Mouse (Mus musculus): ENCODE results near the gene Rab15. TPM values are rescaled to one million over a fixed set of nuclear protein-coding genes. Genes with fewer than 3 reads are reported as not detected.

The Rab15 gene
- total and polyA plus RNA-seq, 3 experiments: 2.7 to 22.7 TPM; not detected in 1

DNA sequence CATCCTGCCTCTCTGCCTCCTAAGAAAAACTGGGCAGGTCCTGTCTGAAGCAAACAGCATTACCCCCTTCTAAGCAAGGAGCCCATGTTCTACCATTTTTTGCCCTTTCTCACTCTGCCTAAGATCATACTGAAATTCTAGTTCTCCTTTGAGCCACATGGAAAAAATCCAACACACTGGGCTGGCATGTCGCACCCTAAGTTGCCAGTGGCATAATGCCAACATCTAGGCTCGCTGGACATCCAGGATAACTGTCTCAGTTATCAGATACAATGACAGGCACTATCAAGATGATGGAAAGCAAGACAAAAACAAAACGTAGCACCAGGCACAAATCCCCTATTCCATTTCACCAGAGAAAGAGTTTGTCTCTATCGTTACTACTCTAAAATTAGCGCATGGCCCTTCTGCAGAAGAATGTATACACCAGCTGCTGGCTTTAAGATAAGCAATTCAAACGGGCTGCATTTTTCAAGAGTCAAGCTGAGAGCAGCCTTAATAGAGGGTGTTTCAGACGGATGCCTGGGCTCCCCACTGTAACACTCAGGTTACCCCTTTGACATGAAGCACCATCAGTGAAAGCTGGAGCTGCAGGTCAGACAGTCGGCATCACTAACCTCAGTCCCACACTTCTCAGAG is 32.1 kb downstream of the Rab15 start:
- TF ChIP-seq POLR2AphosphoS2 (IDR thresholded peaks at IDR 0.05; ENCODE audit: low read length) (no peak), NRF1 (IDR thresholded peaks at IDR 0.05; ENCODE audit: insufficient read depth, low read depth, low read length, poor library complexity, severe bottlenecking) (no peak), ETS1 (IDR thresholded peaks at IDR 0.05; ENCODE audit: low read depth, low read length) (peak; percentile 66), USF2 (IDR thresholded peaks at IDR 0.05; ENCODE audit: borderline replicate concordance in 1 of 2, insufficient read depth in 1 of 2, low read depth in 1 of 2, low read length in 2 of 2) (no peak), TCF12 (IDR thresholded peaks at IDR 0.05; ENCODE audit: low read depth, low read length) (peak; percentile 56), CHD1 (IDR thresholded peaks at IDR 0.05; ENCODE audit: low read depth, low read length) (no peak), SIN3A (IDR thresholded peaks at IDR 0.05; ENCODE audit: low read length) (peak; percentile 50), E2F4 (IDR thresholded peaks at IDR 0.05; ENCODE audit: borderline replicate concordance, low read depth, low read length) (no peak), ZKSCAN1 (IDR thresholded peaks at IDR 0.05; ENCODE audit: low read depth, low read length) (no peak), GATA1 (IDR thresholded peaks at IDR 0.05; ENCODE audit: low read depth, low read length) (peak; percentile 70), EP300 (IDR thresholded peaks at IDR 0.05; ENCODE audit: low read depth in 1 of 2, low read length in 2 of 2) (peak; percentile 25 to 56; a peak in 1 of 4 replicates), MAX (IDR thresholded peaks at IDR 0.05; ENCODE audit: low read length) (no peak), RCOR1 (IDR thresholded peaks at IDR 0.05; ENCODE audit: low read depth, low read length) (no peak), TAL1 (IDR thresholded peaks at IDR 0.05; ENCODE audit: low read length) (peak; percentile 54), MXI1 (IDR thresholded peaks at IDR 0.05; ENCODE audit: low read depth, low read length) (peak; percentile 51; the same call in 1 of the 2 replicates), CTCF (IDR thresholded peaks at IDR 0.05 in 2 of 3, conservative IDR thresholded peaks at IDR 0.05 in 1 of 3; ENCODE audit: control insufficient read depth in 1 of 3, insufficient read depth in 1 of 3, low read depth in 2 of 3, low read length in 3 of 3, poor library complexity in 1 of 3, severe bottlenecking in 1 of 3) (no peak)
- Histone ChIP-seq H3K36me3 (ENCODE audit: control insufficient read depth in 1 of 2, insufficient read depth in 2 of 2, low read length in 2 of 2) (no peaks in the 10 kb centered on the region; a peak in 1 of 4 replicates), H3K79me2 (ENCODE audit: control insufficient read depth, insufficient read depth, low read length, poor library complexity) (no peaks in the 10 kb centered on the region), H3K9ac (ENCODE audit: control insufficient read depth, low read depth, low read length, poor library complexity, severe bottlenecking) (no peak overlapping the region), H3K4me3 (ENCODE audit: control insufficient read depth in 1 of 2, insufficient read depth in 1 of 2, low read depth in 2 of 2, low read length in 2 of 2) (no peak overlapping the region), H3K27ac (ENCODE audit: control insufficient read depth, low read depth, low read length) (no peak overlapping the region), H3K9me3 (replicated peaks; ENCODE audit: insufficient read depth, low read length) (no peaks in the 10 kb centered on the region), H3K27me3 (ENCODE audit: control insufficient read depth in 1 of 2, insufficient read depth in 2 of 2, low read length in 2 of 2) (0 out of 4 replicates have a peak, but pooled peaks cover 0 to 2% of the 10 kb centered on the region in 2 experiments), H3K4me1 (ENCODE audit: control insufficient read depth in 1 of 2, insufficient read depth in 2 of 2, low read length in 2 of 2) (peaks cover 2 to 10% of the 10 kb centered on the region in 2 experiments)
- peak; percentile 67 for DNase-seq (ENCODE audit: low read depth, low spot score)

DNA sequence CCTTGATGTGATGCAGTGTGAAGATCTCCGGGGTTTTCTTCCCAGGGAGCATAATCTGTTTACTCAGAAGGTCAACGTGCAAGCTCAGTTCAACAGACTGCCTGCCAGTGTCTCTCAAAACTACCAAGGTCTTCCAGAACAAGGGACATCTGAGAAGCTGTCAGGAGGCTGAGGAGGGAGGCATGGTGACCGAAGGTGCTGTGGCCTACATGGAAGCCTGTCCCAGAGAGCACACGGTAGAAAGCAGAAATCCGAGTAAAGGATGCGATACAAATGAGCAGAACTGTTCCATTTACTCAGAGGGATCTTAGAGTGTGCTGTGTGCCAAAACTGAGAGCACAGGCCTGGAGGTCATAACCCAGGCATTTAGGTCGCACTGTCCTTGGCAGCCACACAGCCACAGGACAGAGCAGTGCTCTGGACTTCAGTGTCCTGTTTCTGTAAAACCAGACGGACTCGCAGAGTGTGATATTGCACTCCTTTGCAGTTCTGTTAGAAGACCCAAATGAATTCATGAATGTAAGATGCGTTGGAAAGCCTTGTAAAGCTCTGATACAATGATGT is 38.6 kb downstream of the Rab15 start:
- H3K27ac ChIP-seq (ENCODE audit: control insufficient read depth, low read depth, low read length): no peak overlapping the region
- TF ChIP-seq POLR2AphosphoS5 (IDR thresholded peaks at IDR 0.05; ENCODE audit: borderline replicate concordance, low read depth, low read length): no peak
- no peak for TF ChIP-seq HCFC1 (IDR thresholded peaks at IDR 0.05; ENCODE audit: low read depth, low read length)
- TF ChIP-seq USF1 (IDR thresholded peaks at IDR 0.05; ENCODE audit: low read depth, low read length): no peak
- no peak for TF ChIP-seq NRF1 (IDR thresholded peaks at IDR 0.05; ENCODE audit: insufficient read depth, low read depth, low read length, poor library complexity, severe bottlenecking)
- no peak for TF ChIP-seq CHD2 (IDR thresholded peaks at IDR 0.05; ENCODE audit: low read length)
- no peak for TF ChIP-seq ELF1 (IDR thresholded peaks at IDR 0.05; ENCODE audit: low read depth, low read length)
- no peak for TF ChIP-seq BHLHE40 (IDR thresholded peaks at IDR 0.05; ENCODE audit: borderline replicate concordance, low read depth, low read length)
- TF ChIP-seq SIN3A (IDR thresholded peaks at IDR 0.05; ENCODE audit: low read length): no peak
- no peak for TF ChIP-seq CHD1 (IDR thresholded peaks at IDR 0.05; ENCODE audit: low read depth, low read length)
- TF ChIP-seq POLR2A (IDR thresholded peaks at IDR 0.05; ENCODE audit: control insufficient read depth in 1 of 2, insufficient read depth in 1 of 2, low read depth in 1 of 2, low read length in 2 of 2, poor library complexity in 1 of 2): no peak
- no peak for TF ChIP-seq GABPA (IDR thresholded peaks at IDR 0.05; ENCODE audit: low read depth, low read length)
- no peak for TF ChIP-seq POLR2AphosphoS2 (IDR thresholded peaks at IDR 0.05; ENCODE audit: low read length)
- TF ChIP-seq ZKSCAN1 (IDR thresholded peaks at IDR 0.05; ENCODE audit: low read depth, low read length): no peak
- no peak for TF ChIP-seq MAX (IDR thresholded peaks at IDR 0.05; ENCODE audit: low read length)
- no peak for TF ChIP-seq RAD21 (IDR thresholded peaks at IDR 0.05; ENCODE audit: low read depth, low read length)
- no peak for TF ChIP-seq ZMIZ1 (IDR thresholded peaks at IDR 0.05; ENCODE audit: low read depth, low read length)
- no peaks in the 10 kb centered on the region for H3K4me1 ChIP-seq (ENCODE audit: control insufficient read depth in 1 of 2, insufficient read depth in 2 of 2, low read length in 2 of 2)
- H3K27me3 ChIP-seq (ENCODE audit: control insufficient read depth in 1 of 2, insufficient read depth in 2 of 2, low read length in 2 of 2): no peaks in the 10 kb centered on the region
- DNase-seq (ENCODE audit: low read depth, low spot score): no peak
- no peaks in the 10 kb centered on the region for H3K79me2 ChIP-seq (ENCODE audit: control insufficient read depth, insufficient read depth, low read length, poor library complexity)
- no peak overlapping the region for H3K9ac ChIP-seq (ENCODE audit: control insufficient read depth, low read depth, low read length, poor library complexity, severe bottlenecking)
- no peaks in the 10 kb centered on the region for H3K9me3 ChIP-seq (replicated peaks; ENCODE audit: insufficient read depth, low read length)
- no peaks in the 10 kb centered on the region for H3K36me3 ChIP-seq (ENCODE audit: control insufficient read depth in 1 of 2, insufficient read depth in 2 of 2, low read length in 2 of 2)
- H3K4me3 ChIP-seq (ENCODE audit: control insufficient read depth in 1 of 2, insufficient read depth in 1 of 2, low read depth in 2 of 2, low read length in 2 of 2): no peak overlapping the region
